Mouse (Mus musculus) left cerebral cortex, postnatal 4 days (tissue): ENCODE measurements around the gene Rspry1. TPM values are rescaled to one million over a fixed set of nuclear protein-coding genes. Genes with fewer than 3 reads are reported as not detected.

ENCODE experiments used
- DNase-seq: peaks from one replicate; pipeline ENCODE4 v3.0.0-alpha.2; 2022
- intact Hi-C: fragments of 180-260 bp; cut with DNase I; formaldehyde crosslinking; loops from one replicate; pipeline ENCODE4 v1.15.1; 2025
- total RNA-seq, 2 experiments: library from RNA; stranded (reverse); gene quantifications; 2 replicates each; pipeline ENCODE4 v1.2.3; 2021

Gene Rspry1
- total RNA-seq: 10 to 100 TPM; 42.9 to 47.7 TPM

DNA sequence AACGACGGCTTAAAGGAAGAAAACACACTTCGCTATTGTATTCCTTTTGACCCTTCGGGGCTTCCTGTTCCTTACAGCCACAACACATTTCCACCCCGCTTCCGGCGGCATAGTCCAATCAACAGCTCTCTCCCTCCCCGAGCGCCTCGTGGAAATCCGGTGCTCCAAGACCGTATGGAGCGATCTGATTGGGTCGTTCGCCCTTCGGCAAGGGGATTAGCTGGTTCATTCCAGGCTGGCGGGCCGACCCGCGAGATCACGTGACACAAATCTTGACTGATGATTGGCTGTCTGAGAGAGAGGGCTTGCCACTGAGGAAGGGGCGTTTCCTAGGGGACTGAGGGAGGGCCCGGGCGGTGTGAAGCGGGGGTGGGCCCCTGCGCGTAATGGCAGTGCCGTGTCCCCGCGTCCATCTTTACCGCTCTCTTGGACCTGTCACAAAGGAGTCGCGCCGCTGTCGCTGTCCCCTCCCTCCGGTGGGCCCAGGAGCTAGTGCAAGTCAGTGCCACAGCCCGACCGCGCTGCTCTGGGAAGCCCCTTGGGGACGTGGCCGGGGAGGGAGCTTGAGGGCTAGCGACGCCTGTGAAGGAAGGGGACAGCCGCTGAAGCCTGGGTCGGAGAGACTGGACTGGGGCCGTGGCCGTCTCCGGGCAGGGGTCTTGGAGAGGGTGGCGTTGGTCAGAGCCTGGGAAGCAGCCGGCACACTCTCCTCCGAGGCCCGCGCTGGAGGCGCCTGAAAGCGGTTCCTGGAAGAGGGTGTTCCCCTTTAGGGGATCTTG is at the start of gene Rspry1, which contains the start of gene Fam192a:
Gene Rspry1, plus strand, starts transcription at position 331 of the 779 bp plus-strand sequence.
Gene Fam192a, minus strand, starts transcription at position 391 of the 779 bp plus-strand sequence.
- intact Hi-C loops: no loop called here
- DNase-seq: peak; percentile 99

DNA sequence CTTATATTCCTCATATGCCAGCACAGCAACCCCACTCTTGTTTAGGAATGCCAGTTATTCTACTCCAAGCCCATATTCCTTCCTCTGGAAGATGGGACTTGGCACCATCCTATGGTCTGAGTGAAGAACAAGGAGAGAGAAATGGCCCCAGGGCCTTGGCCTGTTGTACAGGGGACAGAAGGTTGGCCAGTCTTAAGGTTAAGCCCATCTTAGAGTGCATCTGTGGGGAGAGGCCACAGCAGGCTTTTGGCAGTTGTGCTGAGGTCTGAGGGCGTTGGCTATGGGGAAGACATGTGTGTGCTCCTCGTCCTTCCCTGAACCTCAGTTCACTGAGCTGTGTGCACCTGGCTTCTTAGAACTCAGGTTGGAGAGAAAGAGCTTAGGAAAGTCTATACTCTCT is 49.0 kb upstream of the Rspry1 start:
- DNase-seq: no peak
- intact Hi-C loops: no loop called here

DNA sequence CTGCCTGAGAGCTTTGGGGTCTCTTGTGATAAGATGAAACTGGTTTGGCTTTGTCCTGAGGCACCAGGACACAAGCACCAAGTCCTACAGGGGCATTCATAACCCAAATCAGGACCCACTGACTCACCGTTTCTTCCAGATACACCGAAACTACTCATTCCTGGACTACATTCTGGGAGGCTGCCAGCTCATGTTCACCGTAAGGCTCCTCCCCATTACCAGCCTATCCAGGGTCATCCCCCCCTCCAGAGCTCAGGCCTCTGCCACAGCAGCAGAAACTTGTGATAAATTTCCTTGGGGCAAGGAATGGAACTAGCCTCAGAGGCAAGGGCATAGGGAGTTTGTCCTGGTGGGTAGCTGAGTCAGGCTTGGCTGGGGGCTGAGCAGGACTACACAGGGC is 44.5 kb upstream of the Rspry1 start:
- no peak for DNase-seq

DNA sequence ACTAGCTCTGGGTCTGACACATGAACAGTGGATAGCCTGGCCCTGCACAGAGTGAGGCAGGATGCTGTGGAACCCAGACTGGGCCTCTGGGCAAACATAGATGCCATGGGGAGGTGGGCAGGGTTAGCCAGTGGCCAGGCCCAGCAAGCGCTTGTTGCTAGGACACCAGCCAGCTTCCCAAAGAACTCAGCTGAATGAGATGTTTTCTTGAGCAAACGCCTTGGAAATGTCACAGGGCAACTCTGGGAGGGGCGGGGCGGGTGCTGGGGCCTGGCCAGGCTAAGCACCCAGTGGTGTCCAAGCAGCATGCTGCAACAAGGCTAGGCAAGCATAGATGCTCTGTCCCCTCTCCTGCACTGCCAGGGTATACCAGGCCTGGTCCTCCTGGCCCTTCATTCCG is 40.5 kb upstream of the Rspry1 start:
- peak; percentile 62 for DNase-seq
- intact Hi-C loops: no loop called here

More for the DNA sequence above, 44.5 kb upstream of the Rspry1 start:
- intact Hi-C loops: no loop called here

DNA sequence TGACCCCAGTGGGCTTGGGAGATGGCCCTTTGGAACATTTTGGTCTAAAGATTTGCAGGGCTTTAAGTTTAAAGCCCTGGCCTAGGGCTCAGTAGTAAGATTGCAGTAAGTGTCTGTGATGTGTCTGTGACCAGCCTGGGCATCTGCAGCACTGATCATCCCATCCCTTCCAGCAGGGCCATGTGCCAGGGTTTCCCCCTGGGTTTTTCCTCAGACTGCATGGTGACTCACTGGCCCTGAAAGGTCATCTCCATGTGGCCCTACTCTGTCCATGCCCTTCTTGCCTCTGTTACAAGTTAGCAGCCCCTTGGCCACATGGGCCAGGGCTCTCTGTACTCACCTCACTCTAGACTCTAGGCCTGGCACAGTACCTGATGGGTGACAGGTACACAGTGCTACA is 37.3 kb upstream of the Rspry1 start:
- intact Hi-C loops: no loop called here
- DNase-seq: no peak

GRCm38 (mm10) chr8:94566033-94566432 is 35.7 kb upstream of the Rspry1 start:
- no peak for DNase-seq
- intact Hi-C loops: no loop called here

DNA sequence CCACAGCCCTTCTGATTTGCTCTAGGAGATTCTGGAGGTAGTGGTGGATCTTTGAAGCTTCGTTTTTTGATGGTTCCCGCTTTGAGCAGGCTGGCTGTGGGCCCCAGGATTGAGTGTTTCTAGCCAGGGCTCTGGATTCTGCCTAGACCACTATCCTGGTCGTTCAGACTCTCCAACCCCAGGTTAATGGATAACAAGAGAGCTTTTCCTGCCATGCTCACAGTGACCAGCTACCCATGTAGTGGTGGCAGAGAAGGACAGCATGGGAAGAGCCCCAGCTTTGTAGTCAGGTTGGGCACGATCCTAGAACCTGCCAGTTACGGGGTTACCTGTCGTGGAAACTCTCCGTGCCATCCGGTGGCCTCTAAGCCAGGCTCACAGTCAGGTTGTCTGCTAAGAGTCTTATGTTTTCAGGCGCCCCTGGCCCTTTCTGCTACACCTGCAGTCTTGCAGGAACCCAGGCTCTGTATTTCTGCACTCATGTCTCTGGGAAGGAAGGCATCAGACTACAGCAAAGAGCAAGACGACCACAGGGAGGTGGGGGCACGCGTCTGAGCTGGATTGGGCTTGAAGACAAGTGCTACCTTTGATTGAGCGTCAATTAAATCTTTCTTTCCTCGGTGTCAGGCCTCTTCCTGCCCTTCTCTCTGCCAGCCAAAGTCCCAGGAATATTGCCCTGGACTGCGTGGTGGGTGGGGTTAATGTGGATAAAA is 35.1 kb upstream of the Rspry1 start:
- DNase-seq: no peak
- intact Hi-C loops: no loop called here

GRCm38 (mm10) chr8:94567159-94567849 is 34.4 kb upstream of the Rspry1 start:
- intact Hi-C loops: no loop called here

GRCm38 (mm10) chr8:94568098-94568497 is 33.6 kb upstream of the Rspry1 start:
- intact Hi-C loops: no loop called here

More at GRCm38 (mm10) chr8:94567159-94567849, 34.4 kb upstream of the Rspry1 start:
- DNase-seq: peak; percentile 60

DNA sequence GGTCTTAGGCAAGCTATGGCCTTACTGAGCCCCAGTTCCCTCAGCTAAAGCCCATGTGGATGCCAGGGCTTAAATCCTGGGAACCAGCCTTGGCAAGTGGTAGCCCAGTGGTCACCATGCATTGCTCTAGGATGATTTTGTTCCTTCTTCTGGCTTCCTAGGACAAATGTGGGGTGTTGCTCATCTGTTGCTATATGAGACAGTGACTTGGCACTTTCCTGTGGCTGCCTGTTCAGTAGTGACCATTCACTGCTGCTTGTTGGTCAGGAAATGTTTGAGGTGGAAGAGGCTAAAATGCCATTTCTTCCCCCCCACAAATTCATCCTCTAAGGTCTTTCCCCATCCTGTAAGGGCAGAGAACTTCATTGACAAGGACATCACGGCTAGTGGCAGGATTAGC is 32.3 kb upstream of the Rspry1 start:
- intact Hi-C loops: no loop called here

More at GRCm38 (mm10) chr8:94568098-94568497, 33.6 kb upstream of the Rspry1 start:
- DNase-seq: no peak

GRCm38 (mm10) chr8:94571896-94572295 is 29.8 kb upstream of the Rspry1 start:
- intact Hi-C loops: loop anchor here (5.0 kb wide), 1 partner anchor 40 kb away; the partner anchor contains the start of gene Cpne2
- no peak for DNase-seq

More for the DNA sequence above, 32.3 kb upstream of the Rspry1 start:
- no peak for DNase-seq

DNA sequence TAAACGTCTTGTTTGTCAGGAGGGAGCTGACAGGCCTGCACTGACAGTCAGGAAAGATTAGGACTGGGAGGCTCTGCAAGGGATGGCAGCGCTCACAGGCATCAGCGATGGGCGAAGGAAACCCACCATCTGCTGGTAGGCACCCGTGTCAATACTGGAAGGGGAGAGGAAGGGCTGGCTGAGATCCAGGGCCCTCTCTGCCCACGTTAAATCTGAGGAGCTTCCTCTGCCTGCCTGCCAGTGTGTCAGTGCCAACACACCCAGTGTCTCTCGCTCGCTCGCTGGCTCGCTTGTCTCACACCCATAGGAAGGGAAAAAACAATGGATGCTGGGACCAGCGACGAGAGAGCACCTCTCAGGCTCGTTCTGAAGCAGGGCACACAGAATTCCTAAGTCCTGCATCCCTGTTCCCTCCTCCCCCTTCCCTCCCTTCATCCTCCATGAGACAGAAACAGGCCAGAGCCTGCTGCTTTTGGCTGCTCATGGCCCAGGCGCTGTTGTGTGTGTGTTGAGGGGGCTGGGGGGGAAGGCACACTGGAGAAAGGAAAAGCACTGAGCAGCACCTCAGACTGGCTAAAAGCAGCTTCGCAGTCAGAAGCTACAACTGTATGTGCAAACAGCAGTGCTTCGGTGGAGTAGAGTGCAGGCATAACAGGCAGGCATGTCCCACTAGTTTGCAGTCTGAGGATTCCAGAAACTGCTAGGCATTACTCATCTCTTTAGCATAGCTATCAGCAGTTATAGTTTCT is 27.4 kb upstream of the Rspry1 start:
- intact Hi-C loops: loop anchor here (5.0 kb wide), 1 partner anchor 42 kb away; the partner anchor contains the start of gene Cpne2
- DNase-seq: peak; percentile 98

DNA sequence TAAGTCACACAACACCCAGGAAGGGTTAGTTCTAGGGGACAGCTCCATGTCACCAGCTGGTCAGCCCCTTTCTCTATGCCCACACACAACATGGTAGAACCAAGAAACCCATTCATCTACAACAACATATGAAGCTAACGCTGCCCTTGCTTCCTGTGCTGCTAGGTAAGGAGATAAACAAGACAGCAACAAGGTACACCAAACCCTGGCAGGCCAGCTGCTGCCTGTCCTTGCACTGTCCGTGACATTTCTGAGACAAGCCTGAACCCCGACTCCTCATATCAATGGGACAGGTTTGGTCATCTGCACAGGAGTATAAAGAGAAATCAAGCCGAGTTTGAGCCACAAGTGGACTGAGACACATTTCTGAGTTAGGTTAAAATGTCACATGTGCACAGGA is 26.6 kb upstream of the Rspry1 start:
- DNase-seq: no peak
- intact Hi-C loops: no loop called here

DNA sequence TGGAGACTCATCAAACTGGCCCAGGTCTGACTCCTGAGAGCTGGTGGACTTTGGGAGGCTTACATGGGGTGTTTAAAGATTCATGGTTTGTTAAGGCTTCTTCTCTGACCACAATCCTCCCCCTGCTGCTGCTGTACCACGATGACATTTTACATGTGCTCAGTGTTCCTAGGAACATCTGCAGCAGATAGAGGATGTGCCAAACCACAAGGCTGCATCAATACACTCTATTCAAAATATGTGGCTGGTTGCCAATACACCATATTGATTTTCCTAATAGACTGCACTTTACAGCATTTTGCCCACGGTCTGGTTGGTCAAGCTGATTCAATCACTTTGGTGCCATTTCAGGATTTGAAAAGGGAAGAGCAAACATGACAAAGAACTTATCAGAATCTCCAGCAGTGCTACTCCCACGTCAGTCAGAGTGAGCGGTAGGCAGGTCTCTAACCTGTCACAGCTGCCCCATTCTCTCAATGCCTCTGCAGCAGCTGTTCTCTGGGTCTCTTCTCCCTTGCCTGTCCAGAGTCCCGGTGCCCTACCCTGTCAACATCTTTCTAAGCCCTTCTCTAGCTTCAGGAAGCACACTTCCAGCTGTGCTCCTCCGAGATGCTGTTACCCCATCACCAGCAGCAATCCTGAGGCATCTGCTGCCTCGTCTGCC is 19.8 kb upstream of the Rspry1 start:
- DNase-seq: no peak
- intact Hi-C loops: loop anchor here (10.0 kb wide), 1 partner anchor 247 kb away; no protein-coding TSS in a partner anchor

DNA sequence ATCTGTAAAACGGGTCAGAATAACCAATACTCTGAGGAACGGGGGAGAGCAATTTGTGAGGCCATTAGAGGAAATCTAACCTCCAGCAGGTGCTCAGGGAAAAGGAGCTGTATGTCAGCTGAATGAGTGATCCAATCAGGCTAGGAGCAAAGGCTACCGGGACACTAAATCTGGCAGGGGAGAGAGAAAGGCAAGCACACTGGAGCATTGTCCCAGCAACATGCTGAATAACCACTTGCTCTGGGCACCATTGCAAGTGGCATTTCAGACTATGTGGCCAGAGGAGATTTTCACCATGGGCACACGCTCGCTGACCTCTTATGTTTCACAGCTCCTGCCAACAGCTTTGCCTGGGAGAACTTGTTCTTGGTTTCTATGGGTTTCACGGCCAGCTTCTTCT is 19.2 kb upstream of the Rspry1 start:
- no peak for DNase-seq
- intact Hi-C loops: loop anchor here (10.0 kb wide), 1 partner anchor 248 kb away; no protein-coding TSS in a partner anchor

DNA sequence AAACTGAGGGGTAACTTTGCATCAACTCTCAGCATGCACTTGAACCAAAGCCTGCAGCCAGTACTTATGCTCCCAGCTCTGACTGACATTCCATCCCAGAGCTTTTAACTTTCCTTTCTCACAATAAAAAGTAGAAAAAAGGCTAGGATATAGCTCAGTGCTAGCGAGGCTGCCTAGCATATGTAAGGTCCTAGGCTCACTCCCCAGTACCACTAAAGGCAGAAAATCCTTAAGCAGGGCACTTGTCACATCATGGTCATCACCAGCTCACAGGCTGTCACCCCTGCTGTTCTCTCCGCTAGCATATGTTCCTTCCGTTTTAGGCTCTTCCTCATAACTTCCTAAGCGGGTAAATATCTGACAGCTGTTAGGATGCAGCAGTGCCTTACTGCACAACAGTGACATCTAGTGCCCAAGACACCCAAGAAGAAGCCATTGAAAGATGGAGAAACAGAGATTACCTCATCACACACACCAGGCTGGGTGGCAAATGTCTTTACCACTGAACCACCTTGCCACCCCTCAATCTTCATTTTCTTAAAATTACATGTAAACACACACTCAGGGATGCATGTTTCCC is 17.4 kb upstream of the Rspry1 start:
- intact Hi-C loops: loop anchor here (10.0 kb wide), 1 partner anchor 250 kb away; no protein-coding TSS in a partner anchor
- peak; percentile 56 for DNase-seq

DNA sequence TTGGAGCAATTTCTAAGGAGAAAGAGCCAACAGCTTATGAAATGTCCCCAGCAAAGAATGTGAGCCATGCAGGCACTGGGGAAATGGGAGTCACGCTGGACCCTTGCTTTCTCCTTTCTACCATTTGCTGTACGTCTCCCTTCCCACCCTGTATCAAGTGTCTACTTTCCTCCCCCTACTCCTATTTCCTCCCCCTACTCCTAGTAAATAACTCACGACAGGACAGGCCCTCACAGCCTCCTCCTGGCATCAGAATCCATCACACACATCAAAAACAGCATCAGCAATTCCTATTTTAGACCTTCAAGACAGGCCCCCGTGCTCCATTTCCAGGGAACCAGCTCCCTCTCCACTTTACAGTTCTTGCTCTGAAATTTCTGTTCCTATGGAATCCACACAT is 10.0 kb upstream of the Rspry1 start:
- intact Hi-C loops: no loop called here
- no peak for DNase-seq

DNA sequence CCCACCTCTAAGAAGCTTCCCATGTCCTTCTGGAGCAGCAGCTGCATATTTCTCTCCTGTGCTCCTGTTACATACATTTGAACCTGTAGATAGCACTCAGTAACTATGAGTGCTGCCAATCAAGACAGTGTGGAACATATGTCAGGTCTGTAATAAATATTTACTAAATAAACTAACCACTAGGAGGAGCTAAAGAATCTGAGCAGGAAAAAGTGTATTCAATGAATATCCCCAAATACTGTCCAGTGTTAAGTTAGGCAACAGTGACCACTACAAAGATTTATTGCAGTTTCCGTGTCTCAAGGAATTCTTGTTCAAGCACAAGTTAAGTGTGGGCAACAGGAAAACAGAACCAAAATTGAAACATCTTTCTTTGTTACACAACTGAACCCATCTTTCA is 7.5 kb upstream of the Rspry1 start:
- intact Hi-C loops: no loop called here
- DNase-seq: no peak

- no peak for DNase-seq
- intact Hi-C loops: no loop called here
These were observed 1.3 kb upstream of the Rspry1 start for GRCm38 (mm10) chr8:94600478-94600877.
